Mouse (Mus musculus) embryonic facial prominence, embryonic 11.5 days (tissue): ENCODE measurements around the gene Syt1. TPM values are rescaled to one million over a fixed set of nuclear protein-coding genes. Genes with fewer than 3 reads are reported as not detected.
A peak's percentile ranks its signal among the peaks of the same experiment; 100 is the strongest.

Experiments
- ATAC-seq: fragments of 200-750 bp; cut with Nextera tagmentation; replicated peaks from 2 replicates; pipeline ENCODE4 v1.8.0; 2017; ENCODE audit warnings: low read depth; ENCODE audit not compliant: insufficient number of reproducible peaks, low FRiP score, low TSS enrichment
- DNase-seq: peaks from one replicate; pipeline ENCODE4 v3.0.0-alpha.2; 2015; ENCODE audit warnings: low spot score
- H3K27ac ChIP-seq: fragments of 300-500 bp; sonication (generic); replicated peaks from 2 replicates; pipeline ENCODE4 v1.5.1; 2014; ENCODE audit warnings: mild to moderate bottlenecking, low read depth, low read length, control low read depth
- H3K27me3 ChIP-seq: fragments of 300-500 bp; sonication (generic); 2 replicates; pipeline ENCODE4 v1.6.1; 2014; ENCODE audit warnings: mild to moderate bottlenecking, low read length, moderate library complexity, mixed read lengths; ENCODE audit not compliant: control insufficient read depth, insufficient read depth
- H3K36me3 ChIP-seq: fragments of 300-500 bp; sonication (generic); replicated peaks from 2 replicates; pipeline ENCODE4 v1.6.1; 2014; ENCODE audit warnings: low read depth, mild to moderate bottlenecking, low read length, moderate library complexity, mixed read lengths; ENCODE audit not compliant: control insufficient read depth, insufficient read depth
- H3K4me1 ChIP-seq: fragments of 300-500 bp; sonication (generic); 2 replicates; pipeline ENCODE4 v1.6.1; 2014; ENCODE audit warnings: low read length, mixed read lengths; ENCODE audit not compliant: control insufficient read depth, insufficient read depth
- H3K4me2 ChIP-seq: fragments of 300-500 bp; sonication (generic); 2 replicates; pipeline ENCODE4 v1.6.1; 2014; ENCODE audit warnings: low read depth, mild to moderate bottlenecking, control low read depth, low read length, moderate library complexity
- H3K4me3 ChIP-seq: fragments of 300-500 bp; sonication (generic); 2 replicates; pipeline ENCODE4 v1.5.1; 2014; ENCODE audit warnings: low read depth, low read length, control low read depth
- H3K9ac ChIP-seq: fragments of 300-500 bp; sonication (generic); replicated peaks from 2 replicates; pipeline ENCODE4 v1.6.1; 2014; ENCODE audit warnings: mild to moderate bottlenecking, control low read depth, low read length
- H3K9me3 ChIP-seq: fragments of 300-500 bp; sonication (generic); replicated peaks from 2 replicates; pipeline ENCODE4 v1.6.1; 2016; ENCODE audit warnings: mild to moderate bottlenecking, low read length, inconsistent platforms, mixed read lengths; ENCODE audit not compliant: control insufficient read depth
- WGBS: fragments of 180-500 bp; shearing (Covaris S2); extraction: QIAGEN DNeasy Blood & Tissue Kit; methylation state at CpG from one replicate; pipeline ENCODE4 v1.1.7; 2014; 5-methylcytosine and 5-hydroxymethylcytosine counted together
- polyA plus RNA-seq: library from polyadenylated mRNA; unstranded; fragments of >200 nt; fragmentation: Nextera tagmentation; extraction: Ambion mirVana; gene quantifications from 2 replicates; pipeline ENCODE4 v1.2.1, GENCODE M21; 2014

Gene Syt1
- polyA plus RNA-seq, 1 experiment from 2014 or later, result 7.1 TPM

DNA sequence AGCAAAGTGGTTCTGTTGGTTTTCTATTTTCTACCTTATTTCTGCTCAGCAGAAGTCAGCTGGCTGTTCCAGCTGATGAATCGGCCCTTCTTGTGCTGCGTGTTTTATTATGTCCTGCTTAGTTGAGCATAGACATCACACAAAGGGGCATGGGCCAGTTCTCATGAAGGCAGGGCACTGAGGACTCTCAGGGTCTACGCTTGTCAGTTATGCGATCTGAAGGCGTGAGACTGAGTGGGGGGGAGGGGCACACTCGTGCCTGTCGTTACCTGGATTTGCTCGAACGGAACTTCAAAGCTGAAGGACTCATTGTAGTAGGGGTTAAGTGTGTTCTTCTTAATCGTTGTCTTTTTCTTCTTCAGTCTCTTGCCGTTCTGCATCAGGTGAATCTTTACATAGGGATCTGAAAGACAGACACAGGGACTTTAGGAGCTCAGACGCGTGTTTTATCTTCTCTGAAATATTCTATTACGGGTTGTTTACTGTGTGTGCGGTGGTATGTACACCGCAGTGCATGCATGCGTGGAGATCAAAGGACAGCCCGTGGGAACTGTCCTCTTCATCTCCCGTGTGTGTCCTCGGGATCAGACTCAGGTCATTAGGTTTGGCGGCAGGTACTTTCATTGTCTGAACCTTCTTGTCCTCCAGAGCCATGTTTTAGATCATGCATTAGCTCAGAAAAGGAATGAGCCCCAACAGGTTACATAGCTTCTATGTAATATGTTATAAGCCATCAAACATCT, 506.5 kb downstream of the Syt1 start:
- no peak overlapping the region for H3K27ac ChIP-seq
- H3K4me3 ChIP-seq, result no peak overlapping the region
- no peak overlapping the region for H3K4me2 ChIP-seq
- WGBS, result 71% methylated on average over 21 of the region's 21 CpGs
- H3K4me1 ChIP-seq, result no peaks in the 10 kb centered on the region
- no peak overlapping the region for H3K9ac ChIP-seq
- no peaks in the 10 kb centered on the region for H3K27me3 ChIP-seq
- DNase-seq, result peak; percentile 14
- ATAC-seq, result no peak
- H3K9me3 ChIP-seq, result no peaks in the 10 kb centered on the region
- H3K36me3 ChIP-seq, result no peaks in the 10 kb centered on the region

DNA sequence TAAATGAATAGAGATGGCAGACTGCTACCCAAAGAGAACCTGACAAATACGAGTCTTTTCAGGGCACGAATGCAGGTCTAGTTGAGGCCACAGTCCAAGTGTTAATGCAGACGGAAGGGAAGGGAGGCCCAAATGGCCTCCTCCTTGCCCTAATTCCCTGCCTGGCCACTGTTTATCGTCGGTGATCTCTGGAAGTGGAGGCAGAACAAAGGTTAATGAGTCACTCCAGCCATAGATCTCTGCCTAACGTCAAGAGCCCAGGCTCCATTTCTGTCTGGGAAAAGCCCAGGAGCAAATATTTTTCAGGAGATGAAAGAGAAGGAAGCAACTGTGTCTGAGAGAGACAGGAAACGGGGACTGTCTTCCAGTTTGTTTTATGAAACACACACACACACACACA, 520.6 kb downstream of the Syt1 start:
- H3K36me3 ChIP-seq, result no peaks in the 10 kb centered on the region
- H3K4me1 ChIP-seq, result no peaks in the 10 kb centered on the region
- H3K27me3 ChIP-seq, result no peaks in the 10 kb centered on the region
- no peak overlapping the region for H3K27ac ChIP-seq
- ATAC-seq, result no peak
- H3K4me3 ChIP-seq, result no peak overlapping the region
- 73% methylated on average over 7 of the region's 7 CpGs for WGBS
- no peak overlapping the region for H3K4me2 ChIP-seq
- H3K9ac ChIP-seq, result no peak overlapping the region
- H3K9me3 ChIP-seq, result no peaks in the 10 kb centered on the region
- DNase-seq, result no peak

DNA sequence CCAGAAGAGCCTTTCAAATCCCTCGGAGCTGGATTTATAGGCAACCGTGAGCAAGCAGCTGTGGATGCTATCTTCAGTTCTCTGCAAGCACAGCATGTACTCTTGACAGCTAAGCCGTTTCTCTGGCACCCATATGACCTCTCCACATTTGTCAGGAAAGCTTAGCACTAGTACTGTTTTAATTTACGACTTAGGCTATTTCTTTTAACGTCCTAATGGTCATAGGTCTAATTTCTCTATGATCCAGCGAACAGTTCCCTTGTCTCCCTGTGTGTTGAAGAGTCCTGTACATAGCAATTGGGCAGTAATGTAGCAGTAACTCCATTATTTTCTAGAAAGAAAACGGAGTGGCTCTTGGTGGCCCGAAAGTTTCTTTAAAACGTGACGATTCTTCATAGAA, 526.8 kb downstream of the Syt1 start:
- H3K36me3 ChIP-seq, result no peaks in the 10 kb centered on the region
- DNase-seq, result no peak
- H3K4me2 ChIP-seq, result no peak overlapping the region
- no peak overlapping the region for H3K27ac ChIP-seq
- H3K4me3 ChIP-seq, result no peak overlapping the region
- no peaks in the 10 kb centered on the region for H3K27me3 ChIP-seq
- H3K4me1 ChIP-seq, result no peaks in the 10 kb centered on the region
- ATAC-seq, result no peak
- no peaks in the 10 kb centered on the region for H3K9me3 ChIP-seq
- 88% methylated on average over 10 of the region's 10 CpGs for WGBS
- no peak overlapping the region for H3K9ac ChIP-seq

DNA sequence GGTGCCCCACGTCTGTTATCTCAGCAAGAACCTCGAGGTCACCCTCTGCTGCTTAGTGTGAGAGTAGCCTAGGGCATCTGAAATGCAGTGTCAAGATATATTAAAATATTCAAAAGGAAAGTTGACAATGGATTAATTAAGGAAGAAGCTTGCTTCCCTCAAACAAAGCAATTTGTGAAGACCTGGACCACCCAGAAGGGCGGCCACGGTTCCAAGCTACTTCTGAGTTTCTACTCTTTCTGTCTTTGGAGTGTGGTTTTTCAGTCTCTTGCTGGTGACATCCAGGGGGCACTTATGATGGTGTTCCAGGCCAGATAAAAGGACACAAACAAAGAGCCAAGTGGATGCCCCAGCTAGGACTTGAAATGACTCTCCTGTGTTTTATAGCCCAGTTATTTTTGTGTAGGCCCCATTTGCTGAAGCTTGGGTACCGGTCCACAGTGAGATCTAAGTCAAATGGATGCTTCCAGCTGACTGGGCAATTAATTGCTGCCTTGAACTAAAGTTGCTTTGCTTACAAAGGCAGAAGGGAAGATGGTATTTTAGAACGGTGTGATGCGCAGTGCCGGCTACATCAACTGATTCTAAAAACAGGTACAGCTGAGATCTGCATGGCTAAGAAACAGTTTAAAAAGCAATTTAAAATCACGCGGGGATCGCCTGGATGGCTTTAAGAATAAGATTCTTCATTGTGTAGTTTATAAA, 530.5 kb downstream of the Syt1 start:
- WGBS, result 79% methylated on average over 11 of the region's 11 CpGs
- H3K9me3 ChIP-seq, result no peaks in the 10 kb centered on the region
- no peak overlapping the region for H3K27ac ChIP-seq
- H3K27me3 ChIP-seq, result no peaks in the 10 kb centered on the region
- H3K9ac ChIP-seq, result no peak overlapping the region
- H3K4me3 ChIP-seq, result no peak overlapping the region
- H3K36me3 ChIP-seq, result no peaks in the 10 kb centered on the region
- H3K4me2 ChIP-seq, result no peak overlapping the region
- ATAC-seq (no peak), DNase-seq (no peak)
- H3K4me1 ChIP-seq, result no peaks in the 10 kb centered on the region

DNA sequence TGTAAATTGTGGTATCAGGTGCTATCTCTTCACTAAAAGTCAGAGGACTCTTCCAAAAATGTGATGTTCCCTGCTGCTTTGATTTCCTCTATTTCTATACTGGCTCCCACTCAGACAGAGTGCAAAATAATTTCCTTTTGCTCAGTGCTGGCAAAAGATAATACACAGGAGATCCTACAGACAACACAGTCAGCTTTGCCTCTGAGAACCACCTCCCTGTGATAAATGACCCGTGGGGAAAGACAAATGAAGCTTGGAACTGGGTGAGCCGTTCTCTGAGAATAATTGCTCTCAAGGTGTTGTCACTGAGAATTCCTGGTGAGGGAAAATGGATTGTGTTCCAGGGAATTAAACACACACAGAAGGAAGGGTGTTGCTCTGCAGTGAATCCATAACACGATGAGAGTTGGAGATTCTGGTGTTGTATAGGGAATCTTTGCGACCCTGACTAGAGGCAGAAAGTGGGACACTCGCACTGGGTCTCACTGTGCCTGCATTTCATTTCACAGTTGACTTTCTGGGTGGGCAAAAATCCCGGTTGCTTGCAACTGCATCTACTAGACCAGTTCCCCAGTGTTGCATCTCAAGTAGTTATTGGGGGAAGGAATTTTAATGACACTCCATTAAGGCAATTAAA, 540.3 kb downstream of the Syt1 start:
- DNase-seq (no peak), ATAC-seq (no peak)
- H3K4me1 ChIP-seq, result no peaks in the 10 kb centered on the region
- no peaks in the 10 kb centered on the region for H3K36me3 ChIP-seq
- no peak overlapping the region for H3K27ac ChIP-seq
- WGBS, result 58% methylated on average over 6 of the region's 6 CpGs
- H3K9me3 ChIP-seq, result no peaks in the 10 kb centered on the region
- H3K4me3 ChIP-seq, result no peak overlapping the region
- no peak overlapping the region for H3K4me2 ChIP-seq
- H3K27me3 ChIP-seq, result no peaks in the 10 kb centered on the region
- no peak overlapping the region for H3K9ac ChIP-seq

DNA sequence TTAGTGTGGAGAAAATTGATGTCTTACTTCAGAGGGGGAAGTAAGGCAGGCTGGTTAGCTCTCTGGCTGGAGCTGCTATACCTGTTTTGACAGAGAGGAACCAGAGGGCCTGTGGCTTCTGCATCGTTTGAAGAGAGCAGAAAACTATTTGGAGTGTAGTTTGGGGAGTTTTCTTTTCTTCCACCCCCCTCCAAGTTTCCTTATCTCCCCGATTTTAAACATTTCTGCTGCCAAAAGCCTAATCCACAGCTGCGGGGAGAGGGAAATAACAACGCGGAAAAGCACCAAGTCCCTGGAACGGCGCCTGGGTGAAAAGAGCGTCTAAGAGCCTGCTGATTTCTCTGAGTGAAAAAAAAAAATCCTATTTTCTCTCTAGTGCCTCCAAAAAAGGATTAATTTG, 544.2 kb downstream of the Syt1 start:
- H3K9me3 ChIP-seq, result no peaks in the 10 kb centered on the region
- WGBS, result 71% methylated on average over 8 of the region's 8 CpGs
- H3K27me3 ChIP-seq, result no peaks in the 10 kb centered on the region
- H3K36me3 ChIP-seq, result no peaks in the 10 kb centered on the region
- H3K4me1 ChIP-seq, result no peaks in the 10 kb centered on the region
- H3K9ac ChIP-seq, result no peak overlapping the region
- no peak overlapping the region for H3K4me2 ChIP-seq
- H3K4me3 ChIP-seq, result no peak overlapping the region
- no peak for DNase-seq
- no peak overlapping the region for H3K27ac ChIP-seq
- no peak for ATAC-seq

DNA sequence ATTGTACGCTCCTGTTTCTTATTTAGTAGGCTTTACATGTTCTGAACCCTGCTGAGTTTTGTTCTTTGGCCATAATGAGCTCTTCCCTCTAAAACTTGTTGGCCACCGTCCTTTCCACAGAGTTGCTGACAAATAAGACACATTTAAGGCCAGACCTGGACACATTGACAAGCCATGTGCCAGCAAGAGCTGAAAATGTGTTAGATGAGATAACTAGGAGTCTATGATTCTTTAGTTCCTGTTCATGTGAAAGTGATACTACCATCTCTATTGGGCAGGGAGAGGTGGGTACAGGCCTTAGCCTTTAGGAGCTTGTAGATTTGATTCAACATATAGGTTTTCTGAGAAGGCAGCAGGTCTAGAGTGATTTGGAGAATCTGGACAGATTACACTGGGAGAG, 548.9 kb downstream of the Syt1 start:
- ATAC-seq, result no peak
- 80% methylated on average over 2 of the region's 2 CpGs for WGBS
- no peaks in the 10 kb centered on the region for H3K9me3 ChIP-seq
- no peak for DNase-seq
- H3K36me3 ChIP-seq, result no peaks in the 10 kb centered on the region
- H3K4me3 ChIP-seq, result no peak overlapping the region
- H3K27me3 ChIP-seq, result no peaks in the 10 kb centered on the region
- H3K4me2 ChIP-seq, result no peak overlapping the region
- H3K9ac ChIP-seq, result no peak overlapping the region
- no peaks in the 10 kb centered on the region for H3K4me1 ChIP-seq
- no peak overlapping the region for H3K27ac ChIP-seq

GRCm38 (mm10) chr10:108457054-108457453, 553.7 kb downstream of the Syt1 start:
- ATAC-seq (no peak), DNase-seq (no peak)
- Histone ChIP-seq H3K27me3 (no peaks in the 10 kb centered on the region), H3K4me1 (no peaks in the 10 kb centered on the region), H3K27ac (no peak overlapping the region), H3K4me3 (no peak overlapping the region), H3K36me3 (no peaks in the 10 kb centered on the region), H3K9ac (no peak overlapping the region), H3K4me2 (no peak overlapping the region), H3K9me3 (no peaks in the 10 kb centered on the region)
- 95% methylated on average over 2 of the region's 2 CpGs for WGBS
